Mouse (Mus musculus): ENCODE measurements around the gene Cers1.

GRCm38 (mm10) chr8:70315624-70316510, at the start of gene Cers1:
- no peak for TF ChIP-seq CEBPB (IDR thresholded peaks at IDR 0.05; ENCODE audit: low read depth)
- no peak for TF ChIP-seq CTCF (IDR thresholded peaks at IDR 0.05; ENCODE audit: control insufficient read depth, insufficient read depth, insufficient read length)
